Mouse (Mus musculus) left cerebral cortex, postnatal 25 days (tissue): Measurements from ENCODE around the gene Olfr1353. TPM values are rescaled to one million over a fixed set of nuclear protein-coding genes. Genes with fewer than 3 reads are reported as not detected.
"Not testable (repeated sequence)": the region's sequence is repeated elsewhere in the genome, so short reads cannot be mapped to it uniquely, and the experiment has no call there.

ENCODE experiments used
- DNase-seq, 2 experiments: peaks; one replicate each; pipeline ENCODE4 v3.0.0; 2022; ENCODE audit warnings: low spot score in 2 of 2, mixed read lengths in 1 of 2
- intact Hi-C: fragments of 180-260 bp; cut with DNase I; formaldehyde crosslinking; loops from one replicate; pipeline ENCODE4 v1.15.1; 2025
- total RNA-seq, 2 experiments: library from RNA; stranded (reverse); gene quantifications; 2 replicates each; pipeline ENCODE4 v1.2.3; 2021

Olfr1353 gene
- total RNA-seq, result not detected

DNA sequence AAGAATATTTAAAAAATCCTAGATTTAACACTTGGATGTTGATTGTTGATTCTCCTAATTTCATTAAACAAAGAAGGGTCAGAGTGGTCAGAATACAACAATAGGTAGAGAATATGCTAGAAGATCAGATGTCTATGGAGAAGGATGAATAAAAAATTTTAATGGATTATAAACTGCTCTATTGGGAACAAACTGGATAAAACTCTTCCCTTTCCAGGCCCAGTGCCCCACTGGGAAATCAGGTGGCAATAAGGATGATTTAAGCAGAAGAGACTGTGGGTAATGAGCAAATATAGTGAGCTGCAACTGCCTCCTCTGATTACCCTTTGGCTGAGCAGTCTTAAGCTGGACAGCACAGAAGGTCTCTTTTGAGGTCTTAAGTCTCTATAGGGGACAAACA is at the start of gene Olfr1353:
Gene Olfr1353, plus strand, starts transcription at position 301 of the 400 bp plus-strand sequence.
- DNase-seq, intact Hi-C loops: not testable (repeated sequence)

DNA sequence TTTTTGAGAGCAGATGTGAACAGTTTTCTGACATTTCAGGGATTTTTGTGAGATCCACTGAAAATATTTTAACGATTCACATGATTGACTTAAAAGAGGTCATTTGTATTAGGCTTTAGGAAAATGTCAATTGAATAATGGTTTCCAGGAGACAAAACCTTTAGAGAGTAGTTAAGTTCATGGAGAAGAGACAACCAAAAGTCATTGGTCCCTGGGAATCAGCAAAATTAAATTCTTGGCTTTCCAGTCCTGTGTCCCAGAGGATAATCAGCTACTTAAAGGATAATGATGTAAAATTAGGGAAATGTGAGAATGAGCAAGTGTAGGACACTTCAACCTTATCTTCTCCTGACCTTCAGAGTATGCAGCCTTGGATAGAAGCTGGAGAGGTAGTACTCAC is 12.8 kb upstream of the Olfr1353 start, which contains the start of gene Olfr8:
Gene Olfr8, plus strand, starts transcription at position 301 of the 400 bp plus-strand sequence.
- intact Hi-C loops, DNase-seq: not testable (repeated sequence)

DNA sequence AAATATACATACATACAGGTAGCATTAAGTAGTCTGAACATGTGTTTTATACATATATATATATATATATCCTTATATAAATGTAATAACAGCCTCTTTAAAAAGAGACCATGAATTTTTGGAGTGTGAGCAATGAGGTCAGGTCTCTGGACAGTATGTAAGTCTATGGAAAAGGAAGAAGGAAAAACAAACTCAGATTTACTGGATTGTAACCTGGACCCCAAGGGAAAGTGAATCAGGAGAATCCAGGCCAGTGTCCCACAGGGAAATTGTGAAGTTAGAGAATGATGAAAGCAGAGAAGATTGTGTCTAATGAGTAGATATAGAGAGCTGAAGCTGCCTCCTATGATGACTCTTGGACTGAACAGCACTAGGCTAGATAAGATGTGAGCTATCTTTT is 17.6 kb downstream of the Olfr1353 start, which contains the start of gene Olfr1352:
Gene Olfr1352, plus strand, starts transcription at position 301 of the 400 bp plus-strand sequence.
- intact Hi-C loops, result no loop called here
- DNase-seq, result no peak

DNA sequence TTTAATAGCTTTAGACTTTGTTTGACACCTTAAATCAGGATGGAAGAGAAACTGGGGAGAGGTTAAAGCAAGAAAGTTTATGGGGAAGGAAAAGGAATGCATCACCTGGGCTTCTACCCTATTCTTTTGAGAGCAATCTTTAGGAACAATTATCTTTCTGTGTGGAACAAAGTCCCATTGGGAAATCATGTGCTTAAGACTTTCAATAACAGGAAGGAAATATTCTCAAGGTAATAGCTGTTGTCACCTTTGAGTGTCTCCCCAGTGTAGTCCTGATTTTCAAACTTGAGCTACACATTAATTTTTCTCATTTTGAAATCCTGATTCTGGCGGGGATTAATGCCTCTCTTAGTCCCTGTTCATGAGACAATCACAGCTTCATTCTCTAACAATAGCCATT is 49.1 kb downstream of the Olfr1353 start, which contains the start of gene Olfr1351:
Gene Olfr1351, plus strand, starts transcription at position 301 of the 400 bp plus-strand sequence.
- DNase-seq, result no peak
- intact Hi-C loops, result no loop called here

Other genes with a start within 250 kb of the Olfr1353 start
- not detected for gene Casp14, start 245.0 kb upstream of the Olfr1353 start, total RNA-seq
- gene Ccdc105, start 210.2 kb upstream of the Olfr1353 start, total RNA-seq, result under 1 TPM; 0.41 to 0.57 TPM
- 10 to 100 TPM; 10.8 to 12.5 TPM for gene Slc1a6, start 182.8 kb upstream of the Olfr1353 start, total RNA-seq
- gene Olfr1356, start 111.1 kb upstream of the Olfr1353 start, total RNA-seq, result not detected
- gene Olfr1355, start 87.8 kb upstream of the Olfr1353 start, total RNA-seq, result not detected
- not detected for gene Olfr1354, start 50.1 kb upstream of the Olfr1353 start, total RNA-seq
- gene Olfr8, start 12.7 kb upstream of the Olfr1353 start, total RNA-seq, result not detected
- gene Olfr1352, start 17.7 kb downstream of the Olfr1353 start, total RNA-seq, result not detected
- gene Olfr1351, start 49.2 kb downstream of the Olfr1353 start, total RNA-seq, result not detected
- gene Olfr57, start 65.4 kb downstream of the Olfr1353 start, total RNA-seq, result not detected
- gene 2610008E11Rik, start 134.3 kb downstream of the Olfr1353 start, total RNA-seq, result 10 to 100 TPM; 21.1 to 23.7 TPM
- gene Vmn2r80, start 185.5 kb downstream of the Olfr1353 start, total RNA-seq, result not detected